Mouse (Mus musculus) cortical plate, adult 2 months (tissue): ENCODE measurements around the gene Gm49369.

Experiments
- CTCF ChIP-seq: fragments of 200-500 bp; IDR thresholded peaks from 2 replicates; pipeline ENCODE4 v1.5.1; 2011; ENCODE audit warnings: mild to moderate bottlenecking, control low read depth, low read length; ENCODE audit not compliant: insufficient read depth; ENCODE audit errors: extremely low read depth
- POLR2A ChIP-seq: fragments of 200-500 bp; IDR thresholded peaks from 2 replicates; pipeline ENCODE4 v1.6.1; 2011; ENCODE audit warnings: mild to moderate bottlenecking, low read length, control low read depth; ENCODE audit not compliant: insufficient read depth; ENCODE audit errors: extremely low read depth

DNA sequence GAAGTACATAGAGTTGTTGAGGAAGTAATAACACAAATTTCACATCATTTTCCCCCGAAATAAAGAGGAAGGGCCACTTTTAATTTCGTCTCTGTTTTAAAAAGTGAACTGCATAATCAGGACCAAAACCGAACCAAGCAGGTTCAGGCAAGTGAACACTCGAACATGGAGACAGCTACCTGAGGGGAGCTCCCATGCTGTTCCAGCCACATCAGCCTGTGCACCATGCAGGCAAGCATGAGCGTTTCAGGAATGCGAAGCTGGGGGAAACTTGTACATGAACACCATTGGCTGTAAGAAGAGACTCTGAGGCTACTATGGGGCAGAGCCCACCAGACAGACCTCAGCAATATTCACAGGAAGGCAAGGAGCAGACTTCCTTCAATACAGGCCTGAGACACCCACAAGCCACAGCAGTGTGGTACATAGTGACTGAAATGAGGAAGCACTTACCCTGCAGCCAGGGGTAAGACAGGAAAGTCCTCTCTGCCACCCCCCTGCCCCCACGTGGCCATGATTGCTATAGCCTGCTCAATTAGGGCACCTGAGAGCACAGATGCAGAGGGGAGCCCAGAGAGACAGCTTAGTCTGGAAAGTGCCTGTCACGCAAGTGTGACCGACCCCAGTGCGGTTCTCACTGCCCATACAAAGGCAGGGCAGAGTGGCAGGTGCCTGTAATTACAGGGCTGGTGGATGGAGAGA lies 42.0 kb downstream of the Gm49369 start:
- TF ChIP-seq POLR2A (no peak), CTCF (no peak)
